Mouse (Mus musculus): ENCODE measurements around the gene Rbl2. TPM values are rescaled to one million over a fixed set of nuclear protein-coding genes. Genes with fewer than 3 reads are reported as not detected.

Gene Rbl2
- polyA plus RNA-seq, 1 experiment from 2014 or later, result 7.2 TPM

- DNase-seq (ENCODE audit: extremely low spot score, low spot score), result no peak
- no peaks in the 10 kb centered on the region for H3K4me1 ChIP-seq
- H3K9me3 ChIP-seq, result no peaks in the 10 kb centered on the region
- no peaks in the 10 kb centered on the region for H3K27me3 ChIP-seq (ENCODE audit: poor library complexity, severe bottlenecking)
- H3K27ac ChIP-seq, result no peak overlapping the region
- H3K4me3 ChIP-seq, result no peak overlapping the region
- peaks cover 88% of the 10 kb centered on the region for H3K36me3 ChIP-seq (replicated peaks)
- 93% methylated on average over 4 of the region's 4 CpGs for WGBS
These were observed 47.7 kb downstream of the Rbl2 start for GRCm38 (mm10) chr8:91117537-91117936.

GRCm38 (mm10) chr8:91118131-91118530, 48.3 kb downstream of the Rbl2 start:
- no peak for DNase-seq (ENCODE audit: extremely low spot score, low spot score)
- Histone ChIP-seq H3K4me3 (no peak overlapping the region), H3K4me1 (no peaks in the 10 kb centered on the region), H3K9me3 (no peaks in the 10 kb centered on the region), H3K27ac (no peak overlapping the region), H3K36me3 (replicated peaks) (peaks cover 89% of the 10 kb centered on the region), H3K27me3 (ENCODE audit: poor library complexity, severe bottlenecking) (no peaks in the 10 kb centered on the region)
- 73% methylated on average over 3 of the region's 3 CpGs for WGBS

- 94% methylated on average over 5 of the region's 5 CpGs for WGBS
- Histone ChIP-seq H3K27me3 (ENCODE audit: poor library complexity, severe bottlenecking) (no peaks in the 10 kb centered on the region), H3K36me3 (replicated peaks) (peaks cover 94% of the 10 kb centered on the region), H3K4me3 (no peak overlapping the region), H3K9me3 (no peaks in the 10 kb centered on the region), H3K4me1 (no peaks in the 10 kb centered on the region), H3K27ac (no peak overlapping the region)
- no peak for DNase-seq (ENCODE audit: extremely low spot score, low spot score)
These were observed 54.5 kb downstream of the Rbl2 start for GRCm38 (mm10) chr8:91124315-91124714.

GRCm38 (mm10) chr8:91126786-91127185, 56.9 kb downstream of the Rbl2 start:
- WGBS, result 94% methylated on average over 8 of the region's 8 CpGs
- no peaks in the 10 kb centered on the region for H3K27me3 ChIP-seq (ENCODE audit: poor library complexity, severe bottlenecking)
- peaks cover 83% of the 10 kb centered on the region for H3K36me3 ChIP-seq (replicated peaks)
- H3K9me3 ChIP-seq, result no peaks in the 10 kb centered on the region
- H3K27ac ChIP-seq, result no peak overlapping the region
- H3K4me1 ChIP-seq, result no peaks in the 10 kb centered on the region
- no peak for DNase-seq (ENCODE audit: extremely low spot score, low spot score)
- H3K4me3 ChIP-seq, result no peak overlapping the region

- peaks cover 41% of the 10 kb centered on the region for H3K4me1 ChIP-seq
- whole genome bisulfite sequencing, result 79% methylated on average over 4 of the region's 4 CpGs
These were observed 62.9 kb downstream of the Rbl2 start for GRCm38 (mm10) chr8:91132731-91133130.

GRCm38 (mm10) chr8:91133441-91134069, 63.7 kb downstream of the Rbl2 start:
- under 1% methylated on average over 55 of the region's 58 CpGs for WGBS
- Histone ChIP-seq H3K9me3 (no peaks in the 10 kb centered on the region), H3K27ac (peak overlapping the region; percentile 87), H3K4me3 (peak overlapping the region; percentile 94), H3K27me3 (ENCODE audit: poor library complexity, severe bottlenecking) (no peaks in the 10 kb centered on the region), H3K4me1 (peaks cover 41% of the 10 kb centered on the region), H3K36me3 (replicated peaks) (peaks cover 21% of the 10 kb centered on the region)
- no peak for DNase-seq (ENCODE audit: extremely low spot score, low spot score)

More at GRCm38 (mm10) chr8:91132731-91133130, 62.9 kb downstream of the Rbl2 start:
- Histone ChIP-seq H3K27me3 (ENCODE audit: poor library complexity, severe bottlenecking) (no peaks in the 10 kb centered on the region), H3K4me3 (peak overlapping the region; percentile 94), H3K27ac (no peak overlapping the region), H3K36me3 (replicated peaks) (peaks cover 29% of the 10 kb centered on the region), H3K9me3 (no peaks in the 10 kb centered on the region)
- no peak for DNase-seq (ENCODE audit: extremely low spot score, low spot score)

- H3K4me3 ChIP-seq, result peak overlapping the region; percentile 94
- under 1% methylated on average over 24 of the region's 24 CpGs for WGBS
- no peaks in the 10 kb centered on the region for H3K9me3 ChIP-seq
- no peaks in the 10 kb centered on the region for H3K27me3 ChIP-seq (ENCODE audit: poor library complexity, severe bottlenecking)
- H3K27ac ChIP-seq, result peak overlapping the region; percentile 87
- H3K4me1 ChIP-seq, result peaks cover 41% of the 10 kb centered on the region
- DNase-seq (ENCODE audit: extremely low spot score, low spot score), result peak; percentile 99
- H3K36me3 ChIP-seq (replicated peaks), result peaks cover 16% of the 10 kb centered on the region
These were observed 64.2 kb downstream of the Rbl2 start for GRCm38 (mm10) chr8:91134070-91134475.

GRCm38 (mm10) chr8:91134659-91135058, 64.8 kb downstream of the Rbl2 start:
- Histone ChIP-seq H3K36me3 (replicated peaks) (peaks cover 10% of the 10 kb centered on the region), H3K27me3 (ENCODE audit: poor library complexity, severe bottlenecking) (no peaks in the 10 kb centered on the region), H3K4me1 (peaks cover 41% of the 10 kb centered on the region), H3K4me3 (peak overlapping the region; percentile 94), H3K9me3 (no peaks in the 10 kb centered on the region), H3K27ac (peak overlapping the region; percentile 87)
- 62% methylated on average over 12 of the region's 12 CpGs for WGBS
- DNase-seq (ENCODE audit: extremely low spot score, low spot score), result no peak

- Histone ChIP-seq H3K27me3 (ENCODE audit: poor library complexity, severe bottlenecking) (no peaks in the 10 kb centered on the region), H3K27ac (peak overlapping the region; percentile 87), H3K4me3 (no peak overlapping the region), H3K36me3 (replicated peaks) (0 out of 2 replicates have a peak, but pooled peaks cover 7% of the 10 kb centered on the region), H3K4me1 (peaks cover 41% of the 10 kb centered on the region), H3K9me3 (no peaks in the 10 kb centered on the region)
- no peak for DNase-seq (ENCODE audit: extremely low spot score, low spot score)
- 63% methylated on average over 14 of the region's 14 CpGs for WGBS
These were observed 65.7 kb downstream of the Rbl2 start for GRCm38 (mm10) chr8:91135308-91136181.

- Histone ChIP-seq H3K4me1 (peaks cover 8% of the 10 kb centered on the region), H3K4me3 (no peak overlapping the region), H3K9me3 (peaks cover 7% of the 10 kb centered on the region; the same call in 1 of the 2 replicates), H3K27me3 (ENCODE audit: poor library complexity, severe bottlenecking) (no peaks in the 10 kb centered on the region), H3K27ac (no peak overlapping the region), H3K36me3 (replicated peaks) (no peaks in the 10 kb centered on the region)
- 89% methylated on average over 4 of the region's 4 CpGs for WGBS
- no peak for DNase-seq (ENCODE audit: extremely low spot score, low spot score)
These were observed 71.0 kb downstream of the Rbl2 start for GRCm38 (mm10) chr8:91140828-91141227.

- H3K36me3 ChIP-seq (replicated peaks), result no peaks in the 10 kb centered on the region
- DNase-seq (ENCODE audit: extremely low spot score, low spot score), result peak; percentile 30
- no peak overlapping the region for H3K4me3 ChIP-seq
- H3K27me3 ChIP-seq (ENCODE audit: poor library complexity, severe bottlenecking), result no peaks in the 10 kb centered on the region
- peaks cover 1% of the 10 kb centered on the region; the same call in 1 of the 2 replicates for H3K9me3 ChIP-seq
- WGBS, result 14% methylated on average over 6 of the region's 6 CpGs
- no peaks in the 10 kb centered on the region for H3K4me1 ChIP-seq
- no peak overlapping the region for H3K27ac ChIP-seq
These were observed 77.9 kb downstream of the Rbl2 start for GRCm38 (mm10) chr8:91147715-91148114.

- no peaks in the 10 kb centered on the region for H3K27me3 ChIP-seq (ENCODE audit: poor library complexity, severe bottlenecking)
- 85% methylated on average over 15 of the region's 15 CpGs for WGBS
- H3K27ac ChIP-seq, result no peak overlapping the region
- no peaks in the 10 kb centered on the region for H3K9me3 ChIP-seq
- H3K4me1 ChIP-seq, result no peaks in the 10 kb centered on the region
- no peak for DNase-seq (ENCODE audit: extremely low spot score, low spot score)
- no peak overlapping the region for H3K4me3 ChIP-seq
- H3K36me3 ChIP-seq (replicated peaks), result no peaks in the 10 kb centered on the region
These were observed 78.9 kb downstream of the Rbl2 start for GRCm38 (mm10) chr8:91148643-91149178.

- DNase-seq (ENCODE audit: extremely low spot score, low spot score), result no peak
- Histone ChIP-seq H3K27ac (no peak overlapping the region), H3K4me3 (no peak overlapping the region), H3K36me3 (replicated peaks) (no peaks in the 10 kb centered on the region), H3K27me3 (ENCODE audit: poor library complexity, severe bottlenecking) (no peaks in the 10 kb centered on the region), H3K4me1 (no peaks in the 10 kb centered on the region), H3K9me3 (peaks cover 4% of the 10 kb centered on the region)
- WGBS, result 68% methylated on average over 3 of the region's 3 CpGs
These were observed 79.4 kb downstream of the Rbl2 start for GRCm38 (mm10) chr8:91149298-91149697.

Measured in forebrain, embryonic 10.5 days (tissue).